Mouse (Mus musculus): Measurements from ENCODE around the gene Slc25a30. TPM values are rescaled to one million over a fixed set of nuclear protein-coding genes. Genes with fewer than 3 reads are reported as not detected.
"Not testable (repeated sequence)": the region's sequence is repeated elsewhere in the genome, so short reads cannot be mapped to it uniquely, and the experiment has no call there.

Slc25a30 gene
- polyA plus RNA-seq, 1 experiment from 2014 or later = 9.2 TPM

- peak overlapping the region; percentile 84 to 85 for H3K27ac ChIP-seq (replicated peaks in 1 of 2; ENCODE audit: control insufficient read depth in 1 of 2, insufficient read depth in 1 of 2, low read depth in 2 of 2, low read length in 2 of 2)
- WGBS = 69% methylated on average over 3 of the region's 3 CpGs
These were observed 14.4 kb downstream of the Slc25a30 start for GRCm38 (mm10) chr14:75772407-75772806.

GRCm38 (mm10) chr14:75771101-75771501 is 15.7 kb downstream of the Slc25a30 start:
- 93% methylated on average over 8 of the region's 8 CpGs for WGBS
- no peak for ATAC-seq (ENCODE audit: insufficient number of reproducible peaks, insufficient read depth, low FRiP score, low read depth)
- H3K9me3 ChIP-seq (ENCODE audit: control insufficient read depth, low read length) = no peaks in the 10 kb centered on the region

More at GRCm38 (mm10) chr14:75772407-75772806, 14.4 kb downstream of the Slc25a30 start:
- peaks cover 18 to 21% of the 10 kb centered on the region in 2 experiments for H3K4me1 ChIP-seq (ENCODE audit: control insufficient read depth in 2 of 2, insufficient read depth in 2 of 2, low read length in 2 of 2)
- not testable (repeated sequence) for H3K9me3 ChIP-seq (ENCODE audit: control insufficient read depth, low read length); H3K27me3 ChIP-seq (ENCODE audit: control insufficient read depth, insufficient read depth, low read length); H3K4me2 ChIP-seq (ENCODE audit: low read length); H3K9ac ChIP-seq (ENCODE audit: low read length); ATAC-seq (ENCODE audit: insufficient number of reproducible peaks, insufficient read depth, low FRiP score, low read depth); H3K4me3 ChIP-seq (ENCODE audit: control insufficient read depth in 1 of 2, insufficient read depth in 1 of 2, low read depth in 1 of 2, low read length in 2 of 2)
- peaks cover 39% of the 10 kb centered on the region for H3K36me3 ChIP-seq (ENCODE audit: control insufficient read depth, insufficient read depth, low read length)

GRCm38 (mm10) chr14:75769334-75769733 is 17.5 kb downstream of the Slc25a30 start:
- H3K9ac ChIP-seq (ENCODE audit: low read length) = no peak overlapping the region
- H3K4me2 ChIP-seq (ENCODE audit: low read length) = no peak overlapping the region
- no peaks in the 10 kb centered on the region for H3K27me3 ChIP-seq (ENCODE audit: control insufficient read depth, insufficient read depth, low read length)
- WGBS = 89% methylated on average over 9 of the region's 9 CpGs
- H3K36me3 ChIP-seq (ENCODE audit: control insufficient read depth, insufficient read depth, low read length) = peaks cover 49% of the 10 kb centered on the region
- no peaks in the 10 kb centered on the region for H3K9me3 ChIP-seq (ENCODE audit: control insufficient read depth, low read length)
- H3K4me3 ChIP-seq (ENCODE audit: control insufficient read depth in 1 of 2, insufficient read depth in 1 of 2, low read depth in 1 of 2, low read length in 2 of 2) = no peak overlapping the region
- H3K4me1 ChIP-seq (ENCODE audit: control insufficient read depth in 2 of 2, insufficient read depth in 2 of 2, low read length in 2 of 2) = peaks cover 17 to 20% of the 10 kb centered on the region in 2 experiments
- ATAC-seq (ENCODE audit: insufficient number of reproducible peaks, insufficient read depth, low FRiP score, low read depth) = no peak
- H3K27ac ChIP-seq (replicated peaks in 1 of 2; ENCODE audit: control insufficient read depth in 1 of 2, insufficient read depth in 1 of 2, low read depth in 2 of 2, low read length in 2 of 2) = no peak overlapping the region

More at GRCm38 (mm10) chr14:75771101-75771501, 15.7 kb downstream of the Slc25a30 start:
- H3K9ac ChIP-seq (ENCODE audit: low read length) = no peak overlapping the region
- H3K4me2 ChIP-seq (ENCODE audit: low read length) = no peak overlapping the region
- H3K4me3 ChIP-seq (ENCODE audit: control insufficient read depth in 1 of 2, insufficient read depth in 1 of 2, low read depth in 1 of 2, low read length in 2 of 2) = no peak overlapping the region
- peaks cover 49% of the 10 kb centered on the region for H3K36me3 ChIP-seq (ENCODE audit: control insufficient read depth, insufficient read depth, low read length)
- no peaks in the 10 kb centered on the region for H3K27me3 ChIP-seq (ENCODE audit: control insufficient read depth, insufficient read depth, low read length)
- peaks cover 18 to 21% of the 10 kb centered on the region in 2 experiments for H3K4me1 ChIP-seq (ENCODE audit: control insufficient read depth in 2 of 2, insufficient read depth in 2 of 2, low read length in 2 of 2)
- no peak overlapping the region for H3K27ac ChIP-seq (replicated peaks in 1 of 2; ENCODE audit: control insufficient read depth in 1 of 2, insufficient read depth in 1 of 2, low read depth in 2 of 2, low read length in 2 of 2)

- H3K9me3 ChIP-seq (ENCODE audit: control insufficient read depth, low read length) = no peaks in the 10 kb centered on the region
- no peak overlapping the region for H3K4me2 ChIP-seq (ENCODE audit: low read length)
- H3K4me3 ChIP-seq (ENCODE audit: control insufficient read depth in 1 of 2, insufficient read depth in 1 of 2, low read depth in 1 of 2, low read length in 2 of 2) = no peak overlapping the region
- H3K9ac ChIP-seq (ENCODE audit: low read length) = no peak overlapping the region
- no peak overlapping the region for H3K27ac ChIP-seq (replicated peaks in 1 of 2; ENCODE audit: control insufficient read depth in 1 of 2, insufficient read depth in 1 of 2, low read depth in 2 of 2, low read length in 2 of 2)
- no peak for ATAC-seq (ENCODE audit: insufficient number of reproducible peaks, insufficient read depth, low FRiP score, low read depth)
- H3K36me3 ChIP-seq (ENCODE audit: control insufficient read depth, insufficient read depth, low read length) = peaks cover 56% of the 10 kb centered on the region
- H3K4me1 ChIP-seq (ENCODE audit: control insufficient read depth in 2 of 2, insufficient read depth in 2 of 2, low read length in 2 of 2) = peaks cover 9% of the 10 kb centered on the region in 2 experiments; a peak in 3 of 4 replicates
- 2% methylated on average over 1 of the region's 1 CpGs for WGBS
- no peaks in the 10 kb centered on the region for H3K27me3 ChIP-seq (ENCODE audit: control insufficient read depth, insufficient read depth, low read length)
These were observed 18.6 kb downstream of the Slc25a30 start for GRCm38 (mm10) chr14:75768275-75768608.

- no peak overlapping the region for H3K4me3 ChIP-seq (ENCODE audit: control insufficient read depth in 1 of 2, insufficient read depth in 1 of 2, low read depth in 1 of 2, low read length in 2 of 2)
- ATAC-seq (ENCODE audit: insufficient number of reproducible peaks, insufficient read depth, low FRiP score, low read depth) = peak; percentile 49; the same call in 1 of the 2 replicates
- H3K4me2 ChIP-seq (ENCODE audit: low read length) = no peak overlapping the region
- peaks cover 61% of the 10 kb centered on the region for H3K36me3 ChIP-seq (ENCODE audit: control insufficient read depth, insufficient read depth, low read length)
- H3K9me3 ChIP-seq (ENCODE audit: control insufficient read depth, low read length) = no peaks in the 10 kb centered on the region
- no peak overlapping the region for H3K9ac ChIP-seq (ENCODE audit: low read length)
- H3K4me1 ChIP-seq (ENCODE audit: control insufficient read depth in 2 of 2, insufficient read depth in 2 of 2, low read length in 2 of 2) = peaks cover 4 to 5% of the 10 kb centered on the region in 2 experiments; a peak in 3 of 4 replicates
- H3K27ac ChIP-seq (replicated peaks in 1 of 2; ENCODE audit: control insufficient read depth in 1 of 2, insufficient read depth in 1 of 2, low read depth in 2 of 2, low read length in 2 of 2) = no peak overlapping the region
- 58% methylated on average over 17 of the region's 17 CpGs for WGBS
- no peaks in the 10 kb centered on the region for H3K27me3 ChIP-seq (ENCODE audit: control insufficient read depth, insufficient read depth, low read length)
These were observed 19.2 kb downstream of the Slc25a30 start for GRCm38 (mm10) chr14:75767492-75768274.

GRCm38 (mm10) chr14:75761028-75761805 is 25.6 kb downstream of the Slc25a30 start:
- 47% methylated on average over 10 of the region's 10 CpGs for WGBS
- no peaks in the 10 kb centered on the region for H3K27me3 ChIP-seq (ENCODE audit: control insufficient read depth, insufficient read depth, low read length)
- peaks cover 34% of the 10 kb centered on the region for H3K36me3 ChIP-seq (ENCODE audit: control insufficient read depth, insufficient read depth, low read length)
- no peak overlapping the region for H3K27ac ChIP-seq (replicated peaks in 1 of 2; ENCODE audit: control insufficient read depth in 1 of 2, insufficient read depth in 1 of 2, low read depth in 2 of 2, low read length in 2 of 2)
- no peaks in the 10 kb centered on the region for H3K4me1 ChIP-seq (ENCODE audit: control insufficient read depth in 2 of 2, insufficient read depth in 2 of 2, low read length in 2 of 2)
- no peak overlapping the region for H3K4me3 ChIP-seq (ENCODE audit: control insufficient read depth in 1 of 2, insufficient read depth in 1 of 2, low read depth in 1 of 2, low read length in 2 of 2)
- H3K9ac ChIP-seq (ENCODE audit: low read length) = no peak overlapping the region
- no peaks in the 10 kb centered on the region for H3K9me3 ChIP-seq (ENCODE audit: control insufficient read depth, low read length)
- no peak for ATAC-seq (ENCODE audit: insufficient number of reproducible peaks, insufficient read depth, low FRiP score, low read depth)
- no peak overlapping the region for H3K4me2 ChIP-seq (ENCODE audit: low read length)

- Histone ChIP-seq H3K9ac (ENCODE audit: low read length) (no peak overlapping the region), H3K27ac (replicated peaks in 1 of 2; ENCODE audit: control insufficient read depth in 1 of 2, insufficient read depth in 1 of 2, low read depth in 2 of 2, low read length in 2 of 2) (no peak overlapping the region), H3K4me1 (ENCODE audit: control insufficient read depth in 2 of 2, insufficient read depth in 2 of 2, low read length in 2 of 2) (peaks cover 0 to 2% of the 10 kb centered on the region in 2 experiments; a peak in 2 of 4 replicates), H3K27me3 (ENCODE audit: control insufficient read depth, insufficient read depth, low read length) (no peaks in the 10 kb centered on the region), H3K4me3 (ENCODE audit: control insufficient read depth in 1 of 2, insufficient read depth in 1 of 2, low read depth in 1 of 2, low read length in 2 of 2) (no peak overlapping the region), H3K4me2 (ENCODE audit: low read length) (no peak overlapping the region), H3K9me3 (ENCODE audit: control insufficient read depth, low read length) (no peaks in the 10 kb centered on the region), H3K36me3 (ENCODE audit: control insufficient read depth, insufficient read depth, low read length) (peaks cover 21% of the 10 kb centered on the region)
- ATAC-seq (ENCODE audit: insufficient number of reproducible peaks, insufficient read depth, low FRiP score, low read depth) = no peak
- 67% methylated on average over 7 of the region's 7 CpGs for WGBS
These were observed 28.4 kb downstream of the Slc25a30 start for GRCm38 (mm10) chr14:75758401-75758800.
